Mouse (Mus musculus): Measurements from ENCODE around the gene Lrrc56. TPM values are rescaled to one million over a fixed set of nuclear protein-coding genes. Genes with fewer than 3 reads are reported as not detected.

Gene Lrrc56
- total and polyA plus RNA-seq, 3 experiments: 0.46 to 1.4 (median 0.93) TPM

- H3K4me1 ChIP-seq (ENCODE audit: control insufficient read depth in 1 of 2, insufficient read depth in 2 of 2): 0 out of 4 replicates have a peak, but pooled peaks cover 0 to 3% of the 10 kb centered on the region in 2 experiments
- dilution Hi-C loops (cut with MboI; ENCODE audit: extremely low pct_ligation_motif_present, extremely low pct_unique_long_range_greater_than_20kb, low sequenced_read_pairs): no loop called here
Measured at GRCm38 (mm10) chr7:141206182-141206937, 12.4 kb downstream of the Lrrc56 start.

GRCm38 (mm10) chr7:141209526-141209925 is 15.6 kb downstream of the Lrrc56 start:
- Histone ChIP-seq H3K79me2 (replicated peaks; ENCODE audit: control insufficient read depth, extremely low read depth, insufficient read depth, poor library complexity, severe bottlenecking) (no peaks in the 10 kb centered on the region), H3K4me1 (ENCODE audit: control insufficient read depth in 1 of 2, insufficient read depth in 2 of 2) (0 out of 4 replicates have a peak, but pooled peaks cover 0 to under 1% of the 10 kb centered on the region in 2 experiments), H3K4me2 (ENCODE audit: insufficient read depth, low read depth, poor library complexity, severe bottlenecking) (no peak overlapping the region), H3K27ac (ENCODE audit: insufficient read depth, low read depth) (no peak overlapping the region), H3K9ac (ENCODE audit: insufficient read depth, low read depth) (no peak overlapping the region), H3K4me3 (replicated peaks in 1 of 3; ENCODE audit: low read depth in 2 of 3, low read length in 2 of 3, poor library complexity in 1 of 3) (no peak overlapping the region), H3K9me3 (replicated peaks; ENCODE audit: low read length) (no peaks in the 10 kb centered on the region), H3K36me3 (replicated peaks in 1 of 2; ENCODE audit: control insufficient read depth in 1 of 2, insufficient read depth in 1 of 2, low read length in 1 of 2) (no peaks in the 10 kb centered on the region), H3K27me3 (replicated peaks) (peaks cover 44% of the 10 kb centered on the region)
- in situ Hi-C loops (cut with MboI; ENCODE audit: low pct_ligation_motif_present, low pct_unique_long_range_greater_than_20kb, low sequenced_read_pairs) (no loop called here), dilution Hi-C loops (cut with MboI; ENCODE audit: extremely low pct_ligation_motif_present, extremely low pct_unique_long_range_greater_than_20kb, low sequenced_read_pairs) (no loop called here)
- TF ChIP-seq EP300 (IDR thresholded peaks at IDR 0.05; ENCODE audit: low read length) (no peak), IRF4 (IDR thresholded peaks at IDR 0.05; ENCODE audit: low read depth, low read length) (no peak)
- DNase-seq (ENCODE audit: extremely low read depth): no peak

More at GRCm38 (mm10) chr7:141206182-141206937, 12.4 kb downstream of the Lrrc56 start:
- in situ Hi-C loops (cut with MboI; ENCODE audit: low pct_ligation_motif_present, low pct_unique_long_range_greater_than_20kb, low sequenced_read_pairs): no loop called here
- Histone ChIP-seq H3K9me3 (replicated peaks; ENCODE audit: low read length) (no peaks in the 10 kb centered on the region), H3K79me2 (replicated peaks; ENCODE audit: control insufficient read depth, extremely low read depth, insufficient read depth, poor library complexity, severe bottlenecking) (no peaks in the 10 kb centered on the region), H3K27me3 (replicated peaks) (peaks cover 19% of the 10 kb centered on the region), H3K27ac (ENCODE audit: insufficient read depth, low read depth) (no peak overlapping the region), H3K4me3 (replicated peaks in 1 of 3; ENCODE audit: low read depth in 2 of 3, low read length in 2 of 3, poor library complexity in 1 of 3) (no peak overlapping the region), H3K9ac (ENCODE audit: insufficient read depth, low read depth) (no peak overlapping the region), H3K4me2 (ENCODE audit: insufficient read depth, low read depth, poor library complexity, severe bottlenecking) (no peak overlapping the region), H3K36me3 (replicated peaks in 1 of 2; ENCODE audit: control insufficient read depth in 1 of 2, insufficient read depth in 1 of 2, low read length in 1 of 2) (no peaks in the 10 kb centered on the region)
- TF ChIP-seq ZKSCAN1 (IDR thresholded peaks at IDR 0.05; ENCODE audit: borderline replicate concordance, low read depth, low read length): no peak
- no peak for TF ChIP-seq MAFK (IDR thresholded peaks at IDR 0.05; ENCODE audit: insufficient replicate concordance, low read length)
- no peak for DNase-seq (ENCODE audit: extremely low read depth)

GRCm38 (mm10) chr7:141210137-141210536 is 16.2 kb downstream of the Lrrc56 start:
- no peak for DNase-seq (ENCODE audit: extremely low read depth)
- Histone ChIP-seq H3K9ac (ENCODE audit: insufficient read depth, low read depth) (no peak overlapping the region), H3K27me3 (replicated peaks) (peaks cover 44% of the 10 kb centered on the region), H3K4me2 (ENCODE audit: insufficient read depth, low read depth, poor library complexity, severe bottlenecking) (no peak overlapping the region), H3K4me1 (ENCODE audit: control insufficient read depth in 1 of 2, insufficient read depth in 2 of 2) (peaks cover 3 to 5% of the 10 kb centered on the region in 2 experiments), H3K4me3 (replicated peaks in 1 of 3; ENCODE audit: low read depth in 2 of 3, low read length in 2 of 3, poor library complexity in 1 of 3) (no peak overlapping the region), H3K79me2 (replicated peaks; ENCODE audit: control insufficient read depth, extremely low read depth, insufficient read depth, poor library complexity, severe bottlenecking) (no peaks in the 10 kb centered on the region), H3K9me3 (replicated peaks; ENCODE audit: low read length) (no peaks in the 10 kb centered on the region), H3K36me3 (replicated peaks in 1 of 2; ENCODE audit: control insufficient read depth in 1 of 2, insufficient read depth in 1 of 2, low read length in 1 of 2) (no peaks in the 10 kb centered on the region), H3K27ac (ENCODE audit: insufficient read depth, low read depth) (no peak overlapping the region)
- dilution Hi-C loops (cut with MboI; ENCODE audit: extremely low pct_ligation_motif_present, extremely low pct_unique_long_range_greater_than_20kb, low sequenced_read_pairs): no loop called here
- in situ Hi-C loops (cut with MboI; ENCODE audit: low pct_ligation_motif_present, low pct_unique_long_range_greater_than_20kb, low sequenced_read_pairs): no loop called here
- TF ChIP-seq PAX5 (IDR thresholded peaks at IDR 0.05; ENCODE audit: low read length) (no peak), BHLHE40 (IDR thresholded peaks at IDR 0.05; ENCODE audit: low read depth, low read length) (no peak), MYC (IDR thresholded peaks at IDR 0.05; ENCODE audit: low read depth, low read length) (no peak), SIN3A (IDR thresholded peaks at IDR 0.05; ENCODE audit: low read length) (no peak), RAD21 (IDR thresholded peaks at IDR 0.05; ENCODE audit: low read depth, low read length) (no peak), UBTF (IDR thresholded peaks at IDR 0.05; ENCODE audit: low read depth, low read length) (no peak), RCOR1 (conservative IDR thresholded peaks at IDR 0.05; ENCODE audit: low read depth, low read length) (no peak), USF1 (IDR thresholded peaks at IDR 0.05; ENCODE audit: low read depth, low read length) (no peak), E2F4 (IDR thresholded peaks at IDR 0.05; ENCODE audit: insufficient replicate concordance, low read depth, low read length) (no peak), CTCF (conservative IDR thresholded peaks at IDR 0.05 in 1 of 2, IDR thresholded peaks at IDR 0.05 in 1 of 2; ENCODE audit: low read depth in 2 of 2, low read length in 2 of 2) (no peak), EP300 (IDR thresholded peaks at IDR 0.05; ENCODE audit: low read length) (no peak), HCFC1 (IDR thresholded peaks at IDR 0.05; ENCODE audit: low read depth, low read length) (no peak), TBP (conservative IDR thresholded peaks at IDR 0.05; ENCODE audit: low read depth, low read length) (no peak), USF2 (conservative IDR thresholded peaks at IDR 0.05; ENCODE audit: low read depth, low read length) (no peak), MEF2A (IDR thresholded peaks at IDR 0.05; ENCODE audit: borderline replicate concordance, low read depth, low read length) (no peak), MAZ (IDR thresholded peaks at IDR 0.05; ENCODE audit: low read depth, low read length) (no peak), GABPA (IDR thresholded peaks at IDR 0.05; ENCODE audit: insufficient replicate concordance, low read depth, low read length) (no peak), MXI1 (IDR thresholded peaks at IDR 0.05; ENCODE audit: low read depth, low read length) (no peak)

All from CH12.LX (cell line).